Mouse (Mus musculus) liver, embryonic 14.5 days (tissue): ENCODE measurements around the gene Actb.

ENCODE experiments used
- CTCF ChIP-seq: IDR thresholded peaks from 2 replicates; pipeline ENCODE4 v1.5.1; 2016; ENCODE audit warnings: antibody characterized with exemption, low read depth, control low read depth
- EP300 ChIP-seq: IDR thresholded peaks from 2 replicates; pipeline ENCODE4 v1.6.1; 2016; ENCODE audit warnings: antibody characterized with exemption, low read depth

DNA sequence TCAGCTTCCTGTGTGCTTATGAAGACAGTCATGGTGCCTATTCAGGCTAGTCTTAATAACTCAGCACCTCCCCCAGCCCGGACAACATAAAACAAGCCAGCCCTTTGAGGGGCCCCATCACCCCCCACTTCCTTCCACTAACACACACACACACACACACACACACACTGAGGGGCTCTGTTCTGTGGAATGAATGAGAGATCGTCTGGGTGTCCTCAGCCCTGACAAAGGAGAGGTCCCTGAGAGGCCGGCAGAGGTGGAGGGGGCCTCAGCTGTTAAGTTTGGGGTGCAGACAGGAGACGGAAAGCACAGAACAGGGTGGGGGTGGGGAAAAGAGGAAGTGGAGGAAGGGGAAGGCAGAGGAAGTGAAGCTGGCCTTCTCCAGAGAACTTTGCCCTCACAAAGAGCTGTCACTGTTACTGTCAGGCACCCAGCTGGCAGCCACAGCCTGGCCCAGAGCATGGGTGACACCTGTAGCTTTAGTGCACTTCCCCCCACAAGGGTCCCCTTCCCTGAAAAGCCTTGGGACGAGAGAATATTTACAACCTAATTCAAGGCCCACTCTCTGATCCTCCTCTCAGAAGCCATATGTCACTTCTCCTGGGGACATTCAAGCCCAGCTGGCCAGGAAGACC is 2.5 kb upstream of the Actb start:
- TF ChIP-seq CTCF (no peak), EP300 (no peak)
